Mouse (Mus musculus) kidney, embryonic 16.5 days (tissue): ENCODE measurements at regions not wholly inside any gene's neighbourhood (a gene's known extent, or its start where the extent isn't known, plus 50 kb on each side); places are given as distances from the start of the nearest gene placed in this dataset.

Experiments
- ATAC-seq: fragments of 200-750 bp; cut with Nextera tagmentation; 2 replicates; pipeline ENCODE4 v1.8.0; 2017; ENCODE audit warnings: moderate TSS enrichment; ENCODE audit not compliant: low FRiP score, low TSS enrichment
- H3K27ac ChIP-seq: fragments of 300-500 bp; sonication (generic); 2 replicates; pipeline ENCODE4 v1.5.1; 2014; ENCODE audit warnings: low read length
- H3K27me3 ChIP-seq: fragments of 300-500 bp; sonication (generic); 2 replicates; pipeline ENCODE4 v1.6.1; 2014; ENCODE audit warnings: low read length, control low read depth, mixed read lengths; ENCODE audit not compliant: insufficient read depth
- H3K36me3 ChIP-seq: fragments of 300-500 bp; sonication (generic); 2 replicates; pipeline ENCODE4 v1.6.1; 2014; ENCODE audit warnings: low read length, control low read depth, mixed read lengths; ENCODE audit not compliant: insufficient read depth
- H3K4me1 ChIP-seq: fragments of 300-500 bp; sonication (generic); 2 replicates; pipeline ENCODE4 v1.6.1; 2014; ENCODE audit warnings: low read length, control low read depth, mixed read lengths; ENCODE audit not compliant: insufficient read depth
- H3K4me2 ChIP-seq: fragments of 300-500 bp; sonication (generic); replicated peaks from 2 replicates; pipeline ENCODE4 v1.6.1; 2014; ENCODE audit warnings: low read depth, low read length
- H3K4me3 ChIP-seq: fragments of 300-500 bp; sonication (generic); 2 replicates; pipeline ENCODE4 v1.5.1; 2014; ENCODE audit warnings: mild to moderate bottlenecking, low read length
- H3K9ac ChIP-seq: fragments of 300-500 bp; sonication (generic); replicated peaks from 2 replicates; pipeline ENCODE4 v1.6.1; 2014; ENCODE audit warnings: low read length
- H3K9me3 ChIP-seq: fragments of 300-500 bp; sonication (generic); 2 replicates; pipeline ENCODE4 v1.6.1; 2016; ENCODE audit warnings: low read length, control low read depth
- WGBS: fragments of 180-500 bp; shearing (Covaris S2); extraction: QIAGEN DNeasy Blood & Tissue Kit; methylation state at CpG from one replicate; pipeline ENCODE4 v1.1.7; 2014; 5-methylcytosine and 5-hydroxymethylcytosine counted together

DNA sequence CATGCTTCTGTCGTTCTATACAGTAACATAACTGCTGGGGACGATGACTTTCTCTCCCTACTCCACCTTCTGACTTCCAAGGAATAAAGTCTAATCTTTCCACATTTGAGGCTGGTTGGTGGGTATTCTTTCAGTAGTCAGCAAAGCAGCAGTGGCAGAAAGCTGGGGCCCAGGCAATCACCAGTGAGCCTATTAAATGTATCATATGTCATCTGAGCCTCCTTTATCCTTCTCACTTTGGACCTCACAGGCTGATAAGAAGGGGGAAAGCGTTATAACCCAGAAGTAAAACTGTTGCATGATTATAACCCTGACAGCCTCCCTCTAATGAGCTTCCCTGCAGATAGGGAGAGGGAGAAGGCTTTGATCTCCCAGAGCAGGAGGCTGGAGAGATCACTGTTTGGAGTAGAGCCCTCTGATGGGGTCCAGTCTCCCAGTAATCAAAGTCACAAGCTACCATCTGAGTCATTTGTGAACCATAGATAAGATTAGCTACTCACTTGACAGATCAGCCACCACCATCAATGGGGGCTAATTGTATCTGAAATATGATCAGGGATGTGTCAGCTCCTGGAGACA lies 241.7 kb upstream of the Nt5c1b start:
- H3K27ac ChIP-seq, result no peak overlapping the region
- 27% methylated on average over 3 of the region's 3 CpGs for WGBS
- no peak overlapping the region for H3K4me2 ChIP-seq
- H3K9me3 ChIP-seq, result no peaks in the 10 kb centered on the region
- H3K36me3 ChIP-seq, result no peaks in the 10 kb centered on the region
- no peaks in the 10 kb centered on the region for H3K27me3 ChIP-seq
- H3K4me3 ChIP-seq, result no peak overlapping the region
- no peak overlapping the region for H3K9ac ChIP-seq
- 0 out of 2 replicates have a peak, but pooled peaks cover 5% of the 10 kb centered on the region for H3K4me1 ChIP-seq
- peak; percentile 74 for ATAC-seq

GRCm38 (mm10) chr12:10134141-10134540 lies 235.6 kb upstream of the Nt5c1b start:
- no peak overlapping the region for H3K4me2 ChIP-seq
- no peaks in the 10 kb centered on the region for H3K9me3 ChIP-seq
- no peak for ATAC-seq
- H3K9ac ChIP-seq, result no peak overlapping the region
- WGBS, result 16% methylated on average over 3 of the region's 3 CpGs
- H3K27ac ChIP-seq, result no peak overlapping the region
- 0 out of 2 replicates have a peak, but pooled peaks cover 5% of the 10 kb centered on the region for H3K4me1 ChIP-seq
- H3K4me3 ChIP-seq, result no peak overlapping the region
- no peaks in the 10 kb centered on the region for H3K27me3 ChIP-seq
- no peaks in the 10 kb centered on the region for H3K36me3 ChIP-seq

DNA sequence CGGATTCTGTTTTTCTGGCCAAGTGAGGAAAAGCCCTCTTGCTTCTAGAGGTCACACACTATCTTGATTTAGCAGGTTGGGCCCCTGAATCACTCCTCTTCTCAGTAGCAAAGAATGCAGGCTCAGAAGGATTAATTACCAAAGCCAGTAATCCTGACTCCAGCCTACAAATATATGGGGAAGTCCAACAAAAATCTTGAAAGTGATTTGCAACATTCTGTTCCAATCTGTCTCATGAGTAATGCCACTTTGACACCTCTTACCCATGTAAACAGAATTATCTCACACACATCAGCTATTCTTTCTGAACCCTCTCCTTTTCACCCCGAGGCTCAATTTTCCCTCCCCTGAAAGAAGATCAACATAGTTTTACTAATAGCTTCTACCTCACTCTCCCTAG lies 233.9 kb upstream of the Nt5c1b start:
- WGBS, result 8% methylated on average over 2 of the region's 2 CpGs

DNA sequence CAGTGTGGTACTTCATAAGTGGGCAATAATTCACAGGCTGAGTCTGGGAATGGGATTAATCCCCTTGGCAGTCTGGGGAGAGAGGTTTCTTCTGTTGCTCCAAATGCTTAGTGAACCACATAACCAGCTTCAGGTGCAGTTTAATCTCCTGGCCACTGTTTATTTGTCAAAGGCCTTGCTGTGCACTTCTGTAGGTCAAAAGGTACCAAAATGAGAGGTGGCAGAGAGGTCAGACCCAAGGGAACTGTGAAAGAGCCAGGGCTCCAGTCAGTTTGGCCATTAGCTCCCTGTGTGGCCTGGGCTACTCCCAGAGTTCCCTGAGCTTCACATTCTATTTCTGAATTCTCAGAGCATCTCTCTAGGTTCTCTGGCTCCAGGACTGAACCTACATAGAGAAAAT lies 229.6 kb upstream of the Nt5c1b start:
- Histone ChIP-seq H3K4me3 (no peak overlapping the region), H3K36me3 (no peaks in the 10 kb centered on the region), H3K27ac (no peak overlapping the region), H3K4me2 (no peak overlapping the region), H3K27me3 (no peaks in the 10 kb centered on the region), H3K4me1 (no peaks in the 10 kb centered on the region), H3K9me3 (no peaks in the 10 kb centered on the region), H3K9ac (no peak overlapping the region)
- ATAC-seq, result peak; percentile 67

More for the DNA sequence above, 233.9 kb upstream of the Nt5c1b start:
- Histone ChIP-seq H3K9me3 (no peaks in the 10 kb centered on the region), H3K27ac (no peak overlapping the region), H3K4me3 (no peak overlapping the region), H3K9ac (no peak overlapping the region), H3K4me2 (no peak overlapping the region), H3K36me3 (no peaks in the 10 kb centered on the region), H3K27me3 (no peaks in the 10 kb centered on the region), H3K4me1 (0 out of 2 replicates have a peak, but pooled peaks cover 5% of the 10 kb centered on the region)
- peak; percentile 57; the same call in 1 of the 2 replicates for ATAC-seq

DNA sequence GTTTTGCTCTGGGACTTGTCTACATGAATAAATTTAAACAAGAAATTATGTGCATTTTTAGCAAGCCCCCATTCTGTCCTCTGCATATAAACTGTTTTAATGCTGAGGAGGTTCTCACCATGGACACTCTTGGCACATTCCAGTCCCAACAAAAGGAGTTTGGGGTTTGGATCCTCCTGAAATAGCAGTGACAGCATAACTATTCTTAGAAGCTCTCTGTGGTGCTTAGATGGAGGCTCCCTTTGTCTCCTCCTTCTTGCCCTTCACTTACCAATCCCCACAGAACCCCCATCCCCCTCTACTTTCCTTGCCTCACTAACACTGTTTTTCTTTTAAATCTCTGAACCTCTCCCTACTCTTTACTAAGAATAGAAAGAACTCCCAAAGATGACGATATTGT lies 208.9 kb upstream of the Nt5c1b start:
- Histone ChIP-seq H3K27me3 (no peaks in the 10 kb centered on the region), H3K27ac (no peak overlapping the region), H3K9me3 (no peaks in the 10 kb centered on the region), H3K9ac (no peak overlapping the region), H3K4me2 (no peak overlapping the region), H3K36me3 (no peaks in the 10 kb centered on the region), H3K4me3 (no peak overlapping the region), H3K4me1 (0 out of 2 replicates have a peak, but pooled peaks cover 3% of the 10 kb centered on the region)
- ATAC-seq, result no peak
- 53% methylated on average over 1 of the region's 1 CpGs for WGBS

GRCm38 (mm10) chr12:10168042-10168441 lies 201.7 kb upstream of the Nt5c1b start:
- Histone ChIP-seq H3K4me3 (no peak overlapping the region), H3K9me3 (no peaks in the 10 kb centered on the region), H3K27me3 (no peaks in the 10 kb centered on the region), H3K4me1 (peaks cover 3% of the 10 kb centered on the region; the same call in 1 of the 2 replicates), H3K9ac (no peak overlapping the region), H3K4me2 (no peak overlapping the region), H3K36me3 (no peaks in the 10 kb centered on the region), H3K27ac (no peak overlapping the region)
- no peak for ATAC-seq

- no peaks in the 10 kb centered on the region for H3K36me3 ChIP-seq
- ATAC-seq, result no peak
- H3K4me2 ChIP-seq, result no peak overlapping the region
- H3K27ac ChIP-seq, result no peak overlapping the region
- H3K4me1 ChIP-seq, result peaks cover 3% of the 10 kb centered on the region; the same call in 1 of the 2 replicates
- no peak overlapping the region for H3K9ac ChIP-seq
- H3K4me3 ChIP-seq, result no peak overlapping the region
- no peaks in the 10 kb centered on the region for H3K9me3 ChIP-seq
- no peaks in the 10 kb centered on the region for H3K27me3 ChIP-seq
Measured at GRCm38 (mm10) chr12:10168581-10168980, 201.2 kb upstream of the Nt5c1b start.

DNA sequence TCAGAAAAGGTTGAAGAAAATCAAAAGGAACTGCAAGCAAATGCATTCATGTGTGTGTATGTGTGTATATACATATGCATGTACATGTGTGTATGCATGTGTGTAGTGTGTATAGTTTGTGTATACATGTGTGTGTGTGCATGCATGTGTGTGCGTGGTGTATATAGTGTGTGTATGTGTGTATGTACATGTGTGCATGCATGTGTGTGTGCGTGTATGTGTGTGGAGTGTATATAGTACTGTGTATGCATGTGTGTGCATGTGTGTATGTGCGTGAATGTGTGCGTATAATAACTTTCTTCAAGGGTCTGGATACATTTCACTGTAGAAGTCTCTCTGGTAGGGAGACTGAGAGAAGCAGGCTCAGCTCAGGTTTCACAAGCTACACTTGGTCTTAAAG lies 191.1 kb upstream of the Nt5c1b start:
- peak; percentile 46; the same call in 1 of the 2 replicates for ATAC-seq
- Histone ChIP-seq H3K27ac (no peak overlapping the region; the same call in 1 of the 2 replicates), H3K27me3 (no peaks in the 10 kb centered on the region), H3K4me1 (peaks cover 12% of the 10 kb centered on the region; the same call in 1 of the 2 replicates), H3K9me3 (no peaks in the 10 kb centered on the region), H3K4me2 (no peak overlapping the region), H3K36me3 (no peaks in the 10 kb centered on the region), H3K4me3 (no peak overlapping the region), H3K9ac (no peak overlapping the region)
- 66% methylated on average over 4 of the region's 4 CpGs for WGBS

DNA sequence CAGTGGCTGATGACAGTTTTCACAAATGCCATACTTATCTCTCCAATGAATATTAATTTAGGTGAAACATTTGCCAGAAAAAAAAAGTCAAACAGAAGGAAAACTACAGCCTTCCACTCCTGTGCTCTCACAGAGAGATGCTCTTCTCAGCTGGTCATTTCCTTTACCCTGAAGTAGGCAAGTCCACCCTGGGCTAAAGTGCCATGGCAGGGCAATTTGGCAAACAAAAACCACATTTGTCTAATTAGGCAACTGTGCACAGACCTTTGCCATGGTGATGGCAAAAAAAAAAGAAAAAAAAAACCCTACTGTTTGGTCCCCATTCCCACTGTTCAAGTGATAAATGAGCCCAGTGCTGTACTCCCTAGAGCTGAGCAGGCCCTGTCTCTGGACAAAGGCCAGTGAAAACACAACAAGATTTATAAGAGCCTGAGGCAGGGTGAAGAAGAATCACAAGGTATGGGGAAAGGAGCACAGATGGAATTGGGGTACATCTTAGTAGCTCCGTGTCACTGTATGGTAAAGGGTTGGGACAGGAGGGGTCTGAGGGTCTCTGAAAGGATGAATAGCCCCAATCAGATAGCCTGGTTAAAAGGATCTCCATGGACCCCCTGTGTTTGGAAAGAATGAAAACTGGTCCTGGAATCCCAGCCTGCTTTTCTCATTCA lies 190.5 kb upstream of the Nt5c1b start:
- Histone ChIP-seq H3K27ac (no peak overlapping the region; the same call in 1 of the 2 replicates), H3K36me3 (no peaks in the 10 kb centered on the region), H3K4me3 (no peak overlapping the region), H3K4me1 (peaks cover 12% of the 10 kb centered on the region; the same call in 1 of the 2 replicates), H3K27me3 (no peaks in the 10 kb centered on the region), H3K9me3 (no peaks in the 10 kb centered on the region), H3K9ac (no peak overlapping the region), H3K4me2 (no peak overlapping the region)
- peak; percentile 89 for ATAC-seq
- 19% methylated on average over 1 of the region's 1 CpGs for WGBS

GRCm38 (mm10) chr12:10179815-10180468 lies 189.8 kb upstream of the Nt5c1b start:
- 0 out of 2 replicates have a peak, but pooled peaks have one; percentile 31 for ATAC-seq

More at GRCm38 (mm10) chr12:10179815-10180468, 189.8 kb upstream of the Nt5c1b start:
- Histone ChIP-seq H3K4me2 (no peak overlapping the region), H3K4me1 (peaks cover 12% of the 10 kb centered on the region; the same call in 1 of the 2 replicates), H3K36me3 (no peaks in the 10 kb centered on the region), H3K9ac (no peak overlapping the region), H3K27me3 (no peaks in the 10 kb centered on the region), H3K27ac (no peak overlapping the region), H3K9me3 (no peaks in the 10 kb centered on the region), H3K4me3 (no peak overlapping the region)
- 38% methylated on average over 3 of the region's 3 CpGs for WGBS
